ENCODE assay signal across 9 mouse cellular contexts in the genomic region with DNA sequence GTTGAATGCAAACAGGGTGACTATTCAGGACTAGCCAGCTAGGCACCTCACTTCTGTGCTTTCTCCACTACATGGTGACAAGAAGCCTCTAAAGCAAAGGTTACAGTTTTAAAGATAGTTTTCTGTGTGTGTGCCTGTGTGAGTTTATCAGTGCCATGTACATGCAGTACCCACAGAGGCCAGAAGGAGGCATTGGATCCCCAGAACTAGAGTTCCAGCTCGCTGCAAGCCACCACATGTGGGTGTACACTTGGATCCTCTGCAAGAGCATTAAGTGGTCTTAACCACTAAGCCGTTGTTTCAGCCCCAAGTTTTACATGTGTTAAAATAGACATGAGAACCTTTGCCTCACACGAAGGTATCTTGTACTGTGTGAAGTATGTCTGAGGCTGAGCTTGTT.
DNase-seq lines count a peak whose midpoint lies in the region; ATAC-seq and TF ChIP-seq lines count a peak whose summit lies in the region.
"Had no signal": no experiment of that assay in that cellular context is flagged by ENCODE, and none has a peak within 500 bp of the region (broad histone marks: within the 10 kb centered on the region; RNA-seq: fewer than 3 reads in every experiment).

No protein-coding gene starts in this region.

- H3K27ac ChIP-seq in gastrocnemius, adult 2 months = no peak overlapping the region
- no peak overlapping the region for H3K27ac ChIP-seq in limb, embryonic 11.5 days (replicated peaks; ENCODE audit: low read depth, low read length)
- no peak overlapping the region for H3K27ac ChIP-seq in limb, embryonic 10.5 days
- H3K27ac ChIP-seq in testis, adult 2 months (ENCODE audit: control insufficient read depth, insufficient read depth, low read depth, low read length) = no peak overlapping the region
- H3K27ac ChIP-seq: forebrain, embryonic 15.5 days had no signal

- no peak for TF ChIP-seq POLR2A in testis, adult 2 months (IDR thresholded peaks at IDR 0.05; ENCODE audit: control insufficient read depth, low read depth, low read length)

- peaks cover 8% of the 10 kb centered on the region for H3K4me1 ChIP-seq in limb, embryonic 11.5 days (ENCODE audit: control insufficient read depth, insufficient read depth, low read length)
- H3K4me1 ChIP-seq in limb, embryonic 10.5 days = peaks cover 47% of the 10 kb centered on the region
- H3K4me1 ChIP-seq in testis, adult 2 months (ENCODE audit: control insufficient read depth, insufficient read depth, low read length) = no peaks in the 10 kb centered on the region

- intact Hi-C loops in gastrocnemius, adult 2 months (cut with DNase I) = no loop called here
- intact Hi-C loops in gastrocnemius, postnatal 36 days (cut with DNase I) = no loop called here

- H3K4me3 ChIP-seq in gastrocnemius, adult 2 months = no peak overlapping the region
- no peak overlapping the region for H3K4me3 ChIP-seq in limb, embryonic 11.5 days (ENCODE audit: low read depth, low read length)
- no peak overlapping the region for H3K4me3 ChIP-seq in limb, embryonic 10.5 days
- no peak overlapping the region for H3K4me3 ChIP-seq in testis, adult 2 months (ENCODE audit: control insufficient read depth, low read depth, low read length)
- H3K4me3 ChIP-seq: forebrain, embryonic 15.5 days had no signal

- no peak overlapping the region for H3K9ac ChIP-seq in limb, embryonic 11.5 days (ENCODE audit: low read length)
- H3K9ac ChIP-seq: forebrain, embryonic 15.5 days had no signal

- WGBS in limb, embryonic 11.5 days = 91% methylated on average over 3 of the region's 3 CpGs
- 86% methylated on average over 3 of the region's 3 CpGs for WGBS in limb, embryonic 10.5 days

- peak; percentile 39 for TF ChIP-seq CTCF in gastrocnemius, adult 2 months (IDR thresholded peaks at IDR 0.05)
- TF ChIP-seq CTCF in testis, adult 2 months (IDR thresholded peaks at IDR 0.05; ENCODE audit: control insufficient read depth, insufficient read depth, insufficient replicate concordance, low read depth, low read length) = peak; percentile 10; the same call in 1 of the 2 replicates

- no peak for ATAC-seq in limb, embryonic 11.5 days (ENCODE audit: insufficient number of reproducible peaks, low FRiP score, low TSS enrichment, low read depth)
- ATAC-seq: forebrain, embryonic 15.5 days had no signal

- H3K36me3 ChIP-seq in limb, embryonic 11.5 days (ENCODE audit: control insufficient read depth, insufficient read depth, low read length) = peaks cover 8% of the 10 kb centered on the region; the same call in 1 of the 2 replicates
- H3K36me3 ChIP-seq in limb, embryonic 10.5 days = peaks cover 64% of the 10 kb centered on the region
- H3K36me3 ChIP-seq in testis, adult 2 months (ENCODE audit: control insufficient read depth, insufficient read depth, low read length) = no peaks in the 10 kb centered on the region

- H3K27me3 ChIP-seq in limb, embryonic 11.5 days (ENCODE audit: control insufficient read depth, insufficient read depth, low read length) = no peaks in the 10 kb centered on the region
- 0 out of 2 replicates have a peak, but pooled peaks cover 8% of the 10 kb centered on the region for H3K27me3 ChIP-seq in limb, embryonic 10.5 days (ENCODE audit: low read depth, poor library complexity, severe bottlenecking)
- no peaks in the 10 kb centered on the region for H3K27me3 ChIP-seq in testis, adult 2 months (ENCODE audit: control insufficient read depth, insufficient read depth, low read length)

- H3K9me3 ChIP-seq in limb, embryonic 11.5 days (ENCODE audit: control insufficient read depth, low read length) = no peaks in the 10 kb centered on the region
- H3K9me3 ChIP-seq in limb, embryonic 10.5 days (replicated peaks) = no peaks in the 10 kb centered on the region
- H3K9me3 ChIP-seq: forebrain, embryonic 15.5 days had no signal

- no peak for DNase-seq in gastrocnemius, adult 2 months
- DNase-seq in gastrocnemius, postnatal 25 days = no peak
- peak; percentile 58 for DNase-seq in limb, embryonic 11.5 days (ENCODE audit: low spot score)
- DNase-seq in limb, embryonic 10.5 days (ENCODE audit: low spot score) = no peak
- no peak for DNase-seq in testis, postnatal 14 days (ENCODE audit: low spot score)
- DNase-seq in gastrocnemius, postnatal 36 days = no peak
- no peak for DNase-seq in frontal cortex, postnatal 14 days (ENCODE audit: low spot score in 2 of 2)

- no peak overlapping the region for H3K4me2 ChIP-seq in limb, embryonic 11.5 days (ENCODE audit: low read depth, severe bottlenecking)
- H3K4me2 ChIP-seq: forebrain, embryonic 15.5 days had no signal
